ENCODE assay signal across 11 mouse cellular contexts in the genomic region with DNA sequence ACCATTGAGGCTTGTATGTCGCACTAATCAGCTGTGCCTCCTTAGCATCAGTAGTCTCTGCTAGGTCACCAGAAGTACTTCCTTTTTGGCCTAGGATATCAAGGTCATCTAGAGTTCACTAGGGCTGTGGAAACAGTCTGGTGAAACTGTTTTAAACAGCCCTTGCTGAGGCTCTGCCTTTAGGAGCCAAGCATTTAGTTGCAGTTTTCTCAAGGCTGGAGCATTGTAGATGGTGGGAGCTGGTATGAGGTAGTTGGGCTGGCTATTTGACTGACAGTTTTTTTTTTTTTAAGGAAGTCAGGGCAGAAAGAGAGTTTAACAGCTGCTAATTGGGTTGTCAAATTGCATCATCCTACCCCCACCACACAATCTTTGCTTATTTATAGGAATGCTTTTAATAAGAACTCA. TPM values are rescaled to one million over a fixed set of nuclear protein-coding genes. Genes with fewer than 3 reads are reported as not detected.
DNase-seq lines count a peak whose midpoint lies in the region; ATAC-seq and TF ChIP-seq lines count a peak whose summit lies in the region.
"Had no signal": no experiment of that assay in that cellular context is flagged by ENCODE, and none has a peak within 500 bp of the region (broad histone marks: within the 10 kb centered on the region; RNA-seq: fewer than 3 reads in every experiment).

No protein-coding gene starts in this region.

- H3K4me2 ChIP-seq in liver, postnatal 0 days (ENCODE audit: low read depth, low read length), result no peak overlapping the region
- H3K4me2 ChIP-seq in liver, embryonic 11.5 days, result no peak overlapping the region
- H3K4me2 ChIP-seq in heart, embryonic 15.5 days, result no peak overlapping the region
- H3K4me2 ChIP-seq: neural tube, embryonic 13.5 days had no signal

- WGBS in liver, postnatal 0 days (ENCODE audit: insufficient replicate concordance), result 41% methylated on average over 1 of the region's 1 CpGs
- WGBS in liver, embryonic 11.5 days, result 28% methylated on average over 1 of the region's 1 CpGs
- 32% methylated on average over 1 of the region's 1 CpGs for WGBS in heart, embryonic 15.5 days

- ATAC-seq in liver, postnatal 0 days, result peak; percentile 38; the same call in 1 of the 2 replicates
- no peak for ATAC-seq in liver, embryonic 11.5 days (replicated peaks; ENCODE audit: low FRiP score)
- ATAC-seq in heart, embryonic 15.5 days (replicated peaks; ENCODE audit: insufficient number of reproducible peaks, insufficient read depth, low FRiP score, low read depth), result no peak

- H3K36me3 ChIP-seq in liver, postnatal 0 days (replicated peaks; ENCODE audit: insufficient read depth, low read length), result 0 out of 2 replicates have a peak, but pooled peaks cover 2% of the 10 kb centered on the region
- no peaks in the 10 kb centered on the region for H3K36me3 ChIP-seq in liver, embryonic 11.5 days (ENCODE audit: control insufficient read depth, insufficient read depth, low read length)
- H3K36me3 ChIP-seq in heart, embryonic 15.5 days, result no peaks in the 10 kb centered on the region
- H3K36me3 ChIP-seq: neural tube, embryonic 13.5 days had no signal

- H3K4me1 ChIP-seq in liver, postnatal 0 days (ENCODE audit: insufficient read depth), result peaks cover 36% of the 10 kb centered on the region
- H3K4me1 ChIP-seq in liver, embryonic 11.5 days (replicated peaks; ENCODE audit: control insufficient read depth, insufficient read depth, low read length), result peaks cover 26% of the 10 kb centered on the region
- peaks cover 44% of the 10 kb centered on the region for H3K4me1 ChIP-seq in heart, embryonic 15.5 days (replicated peaks)

- H3K4me3 ChIP-seq in liver, postnatal 0 days (ENCODE audit: low read depth, low read length), result no peak overlapping the region
- no peak overlapping the region for H3K4me3 ChIP-seq in liver, embryonic 11.5 days (ENCODE audit: low read depth, low read length)
- no peak overlapping the region for H3K4me3 ChIP-seq in heart, embryonic 15.5 days
- H3K4me3 ChIP-seq: neural tube, embryonic 13.5 days had no signal

- DNase-seq in embryo, embryonic 10.5 days (ENCODE audit: low spot score), result peak; percentile 39
- no peak for DNase-seq in embryo, embryonic 11 days
- DNase-seq in liver, postnatal 0 days, result no peak
- DNase-seq in liver, embryonic 11.5 days (ENCODE audit: low spot score), result no peak
- DNase-seq in naive thymus-derived CD4-positive, alpha-beta T cell, adult 2 months (ENCODE audit: low read depth), result peak; percentile 31
- no peak for DNase-seq in urinary bladder, postnatal 10 days (ENCODE audit: low spot score)
- DNase-seq in layer of hippocampus, adult 9-10 months (ENCODE audit: low spot score), result no peak
- DNase-seq: cerebellum, postnatal 14 days had no signal

- TF ChIP-seq EP300 in liver, postnatal 0 days (IDR thresholded peaks at IDR 0.05; ENCODE audit: low read depth), result no peak

- H3K27me3 ChIP-seq in liver, postnatal 0 days (ENCODE audit: insufficient read depth, low read length), result no peaks in the 10 kb centered on the region
- H3K27me3 ChIP-seq in liver, embryonic 11.5 days (replicated peaks; ENCODE audit: control insufficient read depth, insufficient read depth, low read length), result no peaks in the 10 kb centered on the region
- no peaks in the 10 kb centered on the region for H3K27me3 ChIP-seq in heart, embryonic 15.5 days
- H3K27me3 ChIP-seq: neural tube, embryonic 13.5 days had no signal

- H3K27ac ChIP-seq in liver, postnatal 0 days (ENCODE audit: low read depth), result peak overlapping the region; percentile 13
- H3K27ac ChIP-seq in liver, embryonic 11.5 days (ENCODE audit: low read depth, low read length), result no peak overlapping the region
- H3K27ac ChIP-seq in heart, embryonic 15.5 days, result peak overlapping the region; percentile 41
- H3K27ac ChIP-seq: liver, embryonic 14.5 days; neural tube, embryonic 13.5 days had no signal

- no peaks in the 10 kb centered on the region for H3K9me3 ChIP-seq in liver, postnatal 0 days (ENCODE audit: low read length)
- no peaks in the 10 kb centered on the region for H3K9me3 ChIP-seq in liver, embryonic 11.5 days (ENCODE audit: control insufficient read depth, low read length)
- H3K9me3 ChIP-seq in heart, embryonic 15.5 days (replicated peaks), result no peaks in the 10 kb centered on the region
- H3K9me3 ChIP-seq: neural tube, embryonic 13.5 days had no signal

- no peak overlapping the region for H3K9ac ChIP-seq in liver, postnatal 0 days (replicated peaks)
- no peak overlapping the region for H3K9ac ChIP-seq in liver, embryonic 11.5 days (ENCODE audit: low read depth, low read length)
- no peak overlapping the region for H3K9ac ChIP-seq in heart, embryonic 15.5 days
- H3K9ac ChIP-seq: liver, embryonic 14.5 days; neural tube, embryonic 13.5 days had no signal

- TF ChIP-seq CTCF in liver, postnatal 0 days (IDR thresholded peaks at IDR 0.05; ENCODE audit: low read depth), result no peak

RNA-seq across cellular contexts. Expression of a gene that starts 56.6 kb away (rescaled TPM):
- polyA plus RNA-seq in liver, postnatal 0 days (2015; fragmentation: Nextera tagmentation; extraction: Ambion mirVana), result 8.6 and 10.8 TPM in 2 replicates
- 21.5 and 21.7 TPM in 2 replicates for polyA plus RNA-seq in liver, embryonic 11.5 days (2014; fragmentation: Nextera tagmentation; extraction: Ambion mirVana)
- polyA plus RNA-seq in heart, embryonic 15.5 days (2015; fragmentation: Nextera tagmentation; extraction: Ambion mirVana), result 16.4 and 19.6 TPM in 2 replicates

Comparison
In these comparisons a context has a peak if more than half of its experiments do, and no peak if none do; other contexts are left out.
1. DNase-seq: peak in embryo, embryonic 10.5 days (single experiment) and naive thymus-derived CD4-positive, alpha-beta T cell, adult 2 months (single experiment); none in embryo, embryonic 11 days (single experiment), liver, postnatal 0 days (single experiment), liver, embryonic 11.5 days (single experiment), urinary bladder, postnatal 10 days (single experiment) and layer of hippocampus, adult 9-10 months (single experiment).